Mouse (Mus musculus): ENCODE data around the gene Ptprn2.

DNA sequence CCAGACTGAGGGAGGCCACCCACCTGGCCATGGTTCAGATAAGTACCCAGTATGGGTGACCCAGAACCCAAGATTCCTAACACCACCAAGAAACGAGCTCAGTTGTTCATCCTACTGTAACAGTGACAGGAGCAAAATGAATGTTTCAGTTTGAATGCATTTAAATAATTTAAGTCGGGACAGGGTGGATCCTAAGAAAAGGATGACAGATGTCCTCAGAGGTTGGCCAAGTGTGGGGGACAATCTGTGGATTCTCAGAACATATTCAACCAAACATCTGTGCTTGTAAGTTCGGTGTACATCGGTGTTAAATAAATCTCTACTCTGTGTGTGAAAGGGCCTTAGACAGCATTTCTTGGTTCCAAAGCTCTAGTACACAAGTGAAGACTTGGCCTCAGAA lies 743.9 kb downstream of the Ptprn2 start:
- TF ChIP-seq CTCF (IDR thresholded peaks at IDR 0.05; ENCODE audit: low read depth), result no peak
- no peak for TF ChIP-seq EP300 (IDR thresholded peaks at IDR 0.05; ENCODE audit: low read depth)

All from liver, postnatal 0 days (tissue).